Mouse (Mus musculus): Measurements from ENCODE around the gene Rnf180.

DNA sequence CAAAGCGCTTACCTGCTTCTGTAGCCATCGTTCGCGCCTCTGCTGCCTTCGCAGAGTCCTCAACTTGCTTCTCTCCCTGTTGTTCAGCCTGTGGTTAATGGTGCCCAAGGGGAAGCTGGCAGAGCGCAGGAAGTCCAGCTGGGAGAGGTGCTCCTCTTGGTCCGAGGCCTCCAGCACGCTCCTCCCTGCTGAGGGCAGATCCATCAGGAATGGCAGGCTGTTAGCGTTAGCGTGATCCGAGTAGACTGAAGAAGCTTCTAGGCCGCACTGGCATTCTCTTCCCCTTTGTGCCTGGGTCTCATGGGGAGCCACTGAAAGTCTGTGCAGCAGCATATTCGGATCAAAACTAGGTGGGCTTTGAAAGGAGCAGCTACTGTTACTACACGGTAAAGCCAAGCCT lies 45.0 kb downstream of the Rnf180 start:
- TF ChIP-seq POLR2A (IDR thresholded peaks at IDR 0.05; ENCODE audit: extremely low read depth, insufficient read depth, low read length) (no peak), CTCF (IDR thresholded peaks at IDR 0.05; ENCODE audit: low read depth, low read length) (no peak)
